Mouse (Mus musculus) neural tube, embryonic 14.5 days (tissue): ENCODE results near the gene Wfikkn1. TPM values are rescaled to one million over a fixed set of nuclear protein-coding genes. Genes with fewer than 3 reads are reported as not detected.

Source experiments
- ATAC-seq: fragments of 200-750 bp; cut with Nextera tagmentation; 2 replicates; pipeline ENCODE4 v1.8.0; 2017; ENCODE audit warnings: low read depth, mild to moderate bottlenecking, moderate TSS enrichment, moderate library complexity
- H3K27ac ChIP-seq: fragments of 300-500 bp; sonication (generic); 2 replicates; pipeline ENCODE4 v1.5.1; 2014; ENCODE audit warnings: low read depth, mild to moderate bottlenecking, control low read depth, low read length, moderate library complexity, mixed read lengths
- H3K27me3 ChIP-seq: fragments of 300-500 bp; sonication (generic); 2 replicates; pipeline ENCODE4 v1.6.1; 2014; ENCODE audit warnings: low read length; ENCODE audit not compliant: control insufficient read depth, insufficient read depth
- H3K36me3 ChIP-seq: fragments of 300-500 bp; sonication (generic); 2 replicates; pipeline ENCODE4 v1.6.1; 2014; ENCODE audit warnings: low read length, mixed read lengths; ENCODE audit not compliant: control insufficient read depth, insufficient read depth
- H3K4me1 ChIP-seq: fragments of 300-500 bp; sonication (generic); 2 replicates; pipeline ENCODE4 v1.6.1; 2014; ENCODE audit warnings: low read length; ENCODE audit not compliant: control insufficient read depth, insufficient read depth
- H3K4me2 ChIP-seq: fragments of 300-500 bp; sonication (generic); 2 replicates; pipeline ENCODE4 v1.6.1; 2014; ENCODE audit warnings: mild to moderate bottlenecking, low read depth, low read length, control low read depth
- H3K4me3 ChIP-seq: fragments of 300-500 bp; sonication (generic); 2 replicates; pipeline ENCODE4 v1.5.1; 2014; ENCODE audit warnings: low read depth, low read length, control low read depth, mixed read lengths
- H3K9ac ChIP-seq: fragments of 300-500 bp; sonication (generic); replicated peaks from 2 replicates; pipeline ENCODE4 v1.6.1; 2014; ENCODE audit warnings: low read depth, mild to moderate bottlenecking, control low read depth, low read length, mixed read lengths
- H3K9me3 ChIP-seq: fragments of 300-500 bp; sonication (generic); 2 replicates; pipeline ENCODE4 v1.6.1; 2016; ENCODE audit warnings: low read length; ENCODE audit not compliant: control insufficient read depth
- WGBS: fragments of 180-500 bp; shearing (Covaris S2); extraction: QIAGEN DNeasy Blood & Tissue Kit; methylation state at CpG from one replicate; pipeline ENCODE4 v1.1.7; 2014; 5-methylcytosine and 5-hydroxymethylcytosine counted together
- polyA plus RNA-seq: library from polyadenylated mRNA; unstranded; fragments of >200 nt; fragmentation: Nextera tagmentation; extraction: Ambion mirVana; gene quantifications from 2 replicates; pipeline ENCODE4 v1.2.1, GENCODE M21; 2014

Wfikkn1 gene
- polyA plus RNA-seq, 1 experiment from 2014 or later: 0.67 TPM

- Histone ChIP-seq H3K4me2 (no peak overlapping the region), H3K9me3 (no peaks in the 10 kb centered on the region), H3K36me3 (peaks cover 20% of the 10 kb centered on the region), H3K4me1 (peaks cover 10% of the 10 kb centered on the region), H3K4me3 (no peak overlapping the region), H3K27me3 (no peaks in the 10 kb centered on the region), H3K9ac (no peak overlapping the region), H3K27ac (no peak overlapping the region)
- 50% methylated on average over 8 of the region's 8 CpGs for WGBS
- ATAC-seq: no peak
Measured at GRCm38 (mm10) chr17:25879750-25880149, 908 bp downstream of the Wfikkn1 start.

GRCm38 (mm10) chr17:25879261-25879660, 1.4 kb downstream of the Wfikkn1 start:
- WGBS: 38% methylated on average over 4 of the region's 4 CpGs

GRCm38 (mm10) chr17:25878611-25879180, 2.0 kb downstream of the Wfikkn1 start:
- WGBS: 87% methylated on average over 19 of the region's 19 CpGs

More at GRCm38 (mm10) chr17:25879261-25879660, 1.4 kb downstream of the Wfikkn1 start:
- Histone ChIP-seq H3K9me3 (no peaks in the 10 kb centered on the region), H3K4me1 (peaks cover 10% of the 10 kb centered on the region), H3K27ac (no peak overlapping the region), H3K27me3 (no peaks in the 10 kb centered on the region), H3K4me2 (no peak overlapping the region), H3K36me3 (peaks cover 15% of the 10 kb centered on the region), H3K9ac (no peak overlapping the region), H3K4me3 (no peak overlapping the region)
- no peak for ATAC-seq

GRCm38 (mm10) chr17:25877741-25878610, 2.7 kb downstream of the Wfikkn1 start:
- Histone ChIP-seq H3K9me3 (no peaks in the 10 kb centered on the region), H3K27ac (no peak overlapping the region), H3K9ac (no peak overlapping the region), H3K27me3 (no peaks in the 10 kb centered on the region), H3K4me1 (peaks cover 14% of the 10 kb centered on the region), H3K4me2 (no peak overlapping the region), H3K4me3 (no peak overlapping the region), H3K36me3 (peaks cover 10% of the 10 kb centered on the region)
- 96% methylated on average over 32 of the region's 32 CpGs for WGBS
- no peak for ATAC-seq

More at GRCm38 (mm10) chr17:25878611-25879180, 2.0 kb downstream of the Wfikkn1 start:
- Histone ChIP-seq H3K9me3 (no peaks in the 10 kb centered on the region), H3K4me1 (peaks cover 14% of the 10 kb centered on the region), H3K27me3 (no peaks in the 10 kb centered on the region), H3K4me2 (no peak overlapping the region), H3K27ac (no peak overlapping the region), H3K4me3 (no peak overlapping the region), H3K9ac (no peak overlapping the region), H3K36me3 (peaks cover 15% of the 10 kb centered on the region)
- ATAC-seq: no peak

- Histone ChIP-seq H3K4me1 (peaks cover 14% of the 10 kb centered on the region), H3K9ac (no peak overlapping the region), H3K36me3 (peaks cover 10% of the 10 kb centered on the region), H3K4me2 (no peak overlapping the region), H3K4me3 (no peak overlapping the region), H3K9me3 (no peaks in the 10 kb centered on the region), H3K27me3 (no peaks in the 10 kb centered on the region), H3K27ac (no peak overlapping the region)
- WGBS: 93% methylated on average over 3 of the region's 3 CpGs
- ATAC-seq: no peak
Measured at GRCm38 (mm10) chr17:25877025-25877424, 3.6 kb downstream of the Wfikkn1 start.

GRCm38 (mm10) chr17:25876347-25876915, 4.2 kb downstream of the Wfikkn1 start:
- peak overlapping the region; percentile 95 for H3K4me2 ChIP-seq
- peak overlapping the region; percentile 75 for H3K4me3 ChIP-seq
- no peak for ATAC-seq
- H3K36me3 ChIP-seq: peaks cover 10% of the 10 kb centered on the region
- peaks cover 14% of the 10 kb centered on the region for H3K4me1 ChIP-seq
- no peaks in the 10 kb centered on the region for H3K9me3 ChIP-seq
- H3K9ac ChIP-seq: peak overlapping the region; percentile 85
- 64% methylated on average over 10 of the region's 10 CpGs for WGBS
- H3K27ac ChIP-seq: no peak overlapping the region; the same call in 1 of the 2 replicates
- no peaks in the 10 kb centered on the region for H3K27me3 ChIP-seq

GRCm38 (mm10) chr17:25875171-25876136, 5.2 kb downstream of the Wfikkn1 start:
- Histone ChIP-seq H3K9me3 (no peaks in the 10 kb centered on the region), H3K27ac (peak overlapping the region; percentile 91), H3K4me2 (peak overlapping the region; percentile 95), H3K27me3 (no peaks in the 10 kb centered on the region), H3K4me3 (peak overlapping the region; percentile 75), H3K4me1 (peaks cover 12% of the 10 kb centered on the region), H3K9ac (peak overlapping the region; percentile 85), H3K36me3 (peaks cover 10% of the 10 kb centered on the region)
- WGBS: under 1% methylated on average over 59 of the region's 59 CpGs
- peak; percentile 93 for ATAC-seq

GRCm38 (mm10) chr17:25874721-25875170, 5.9 kb downstream of the Wfikkn1 start, which contains the start of gene Mettl26:
Gene Mettl26 (plus strand): TSS chr17:25875074.
- peak within 1 kb of the TSS; percentile 91 for H3K27ac ChIP-seq
- peak; percentile 77 for ATAC-seq
- H3K9me3 ChIP-seq: no peaks in the 10 kb centered on the region
- no peaks in the 10 kb centered on the region for H3K27me3 ChIP-seq
- peaks cover 10% of the 10 kb centered on the region for H3K36me3 ChIP-seq
- peak within 1 kb of the TSS; percentile 75 for H3K4me3 ChIP-seq
- H3K4me2 ChIP-seq: peak within 1 kb of the TSS; percentile 95
- peaks cover 12% of the 10 kb centered on the region for H3K4me1 ChIP-seq
- WGBS: under 1% methylated on average over 25 of the region's 25 CpGs
- peak within 1 kb of the TSS; percentile 85 for H3K9ac ChIP-seq
